Mouse (Mus musculus): ENCODE results near the gene Kirrel3.

The Kirrel3 gene

GRCm38 (mm10) chr9:34752076-34752800, 266.5 kb downstream of the Kirrel3 start:
- DNase-seq (ENCODE audit: low spot score): no peak

GRCm38 (mm10) chr9:34752801-34753170, 267.1 kb downstream of the Kirrel3 start:
- DNase-seq (ENCODE audit: low spot score): peak; percentile 85

GRCm38 (mm10) chr9:34753891-34754290, 268.2 kb downstream of the Kirrel3 start:
- no peak for DNase-seq (ENCODE audit: low spot score)

GRCm38 (mm10) chr9:34754523-34755097, 268.9 kb downstream of the Kirrel3 start:
- no peak for DNase-seq (ENCODE audit: low spot score)

- no peak for DNase-seq (ENCODE audit: low spot score)
These were observed 270.4 kb downstream of the Kirrel3 start for GRCm38 (mm10) chr9:34756055-34756454.

- DNase-seq (ENCODE audit: low spot score): no peak
These were observed 273.2 kb downstream of the Kirrel3 start for GRCm38 (mm10) chr9:34758925-34759324.

- no peak for DNase-seq (ENCODE audit: low spot score)
These were observed 274.8 kb downstream of the Kirrel3 start for GRCm38 (mm10) chr9:34760521-34760920.

- DNase-seq (ENCODE audit: low spot score): no peak
These were observed 281.3 kb downstream of the Kirrel3 start for GRCm38 (mm10) chr9:34766792-34767623.

- DNase-seq (ENCODE audit: low spot score): no peak
These were observed 283.3 kb downstream of the Kirrel3 start for GRCm38 (mm10) chr9:34768961-34769360.

- no peak for DNase-seq (ENCODE audit: low spot score)
These were observed 285.3 kb downstream of the Kirrel3 start for GRCm38 (mm10) chr9:34770951-34771350.

GRCm38 (mm10) chr9:34771401-34771800, 285.7 kb downstream of the Kirrel3 start:
- no peak for DNase-seq (ENCODE audit: low spot score)

GRCm38 (mm10) chr9:34772022-34772437, 286.3 kb downstream of the Kirrel3 start:
- no peak for DNase-seq (ENCODE audit: low spot score)

GRCm38 (mm10) chr9:34781356-34781755, 295.7 kb downstream of the Kirrel3 start:
- no peak for DNase-seq (ENCODE audit: low spot score)

- DNase-seq (ENCODE audit: low spot score): no peak
These were observed 302.2 kb downstream of the Kirrel3 start for GRCm38 (mm10) chr9:34787915-34788314.

- no peak for DNase-seq (ENCODE audit: low spot score)
These were observed 309.5 kb downstream of the Kirrel3 start for GRCm38 (mm10) chr9:34795226-34795625.

- DNase-seq (ENCODE audit: low spot score): no peak
These were observed 312.1 kb downstream of the Kirrel3 start for GRCm38 (mm10) chr9:34797688-34798339.

- no peak for DNase-seq (ENCODE audit: low spot score)
These were observed 316.0 kb downstream of the Kirrel3 start for GRCm38 (mm10) chr9:34801662-34802061.

GRCm38 (mm10) chr9:34806854-34807253, 321.2 kb downstream of the Kirrel3 start:
- DNase-seq (ENCODE audit: low spot score): no peak

GRCm38 (mm10) chr9:34809993-34810513, 324.4 kb downstream of the Kirrel3 start:
- DNase-seq (ENCODE audit: low spot score): no peak

GRCm38 (mm10) chr9:34818325-34818976, 332.8 kb downstream of the Kirrel3 start:
- no peak for DNase-seq (ENCODE audit: low spot score)

GRCm38 (mm10) chr9:34824358-34825088, 338.8 kb downstream of the Kirrel3 start:
- no peak for DNase-seq (ENCODE audit: low spot score)

Measured in testis, postnatal 10 days (tissue).